Mouse (Mus musculus): ENCODE measurements at regions not wholly inside any gene's neighbourhood (a gene's known extent, or its start where the extent isn't known, plus 50 kb on each side); places are given as distances from the start of the nearest gene placed in this dataset.

DNA sequence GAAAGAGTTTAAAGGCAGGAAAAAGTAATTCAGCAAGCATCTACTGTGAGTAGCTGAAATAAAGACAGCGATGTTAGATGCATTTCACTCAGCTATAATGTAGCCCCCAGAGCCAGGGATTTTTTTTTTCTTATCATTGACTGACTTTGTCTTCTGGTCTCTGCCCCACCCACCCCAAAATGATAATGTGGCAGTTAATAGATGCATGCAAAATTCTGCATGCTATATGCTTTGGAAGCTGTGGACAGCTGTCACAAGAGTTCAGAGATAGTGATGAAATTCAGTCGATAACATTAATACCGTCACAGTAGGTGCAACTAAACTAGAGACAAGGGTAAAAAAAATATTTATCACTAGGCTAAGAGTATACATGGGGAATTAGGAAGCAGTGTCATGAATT lies 263.7 kb downstream of the Rpl36a-ps1 start:
- no peak for DNase-seq (ENCODE audit: low spot score in 2 of 2)

GRCm38 (mm10) chr14:98728863-98729262 lies 265.3 kb downstream of the Rpl36a-ps1 start:
- no peak for DNase-seq (ENCODE audit: low spot score in 2 of 2)

DNA sequence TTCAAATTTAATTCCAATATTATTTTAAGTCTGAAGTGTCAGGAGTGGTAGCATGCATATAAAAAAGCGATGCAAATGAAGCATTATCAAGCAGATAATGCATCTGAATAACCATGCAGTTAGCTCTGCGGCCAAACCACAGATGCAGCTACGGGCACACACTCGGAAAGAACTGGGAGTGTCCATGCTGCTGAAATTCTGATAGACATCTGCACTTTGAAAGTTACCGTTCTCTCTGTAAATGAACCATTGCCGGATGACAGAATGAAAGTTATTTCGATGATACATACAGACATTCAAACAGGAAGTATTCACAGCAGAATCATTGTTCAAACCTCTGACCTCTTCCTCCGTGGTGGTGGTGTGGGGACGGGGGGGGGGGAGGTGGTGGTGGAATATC lies 271.6 kb downstream of the Rpl36a-ps1 start:
- DNase-seq (ENCODE audit: low spot score in 2 of 2): no peak

- no peak for DNase-seq (ENCODE audit: low spot score in 2 of 2)
Measured at GRCm38 (mm10) chr14:98721033-98721432, 273.1 kb downstream of the Rpl36a-ps1 start.

GRCm38 (mm10) chr14:98708045-98708444 lies 286.1 kb downstream of the Rpl36a-ps1 start:
- no peak for DNase-seq (ENCODE audit: low spot score in 2 of 2)

DNA sequence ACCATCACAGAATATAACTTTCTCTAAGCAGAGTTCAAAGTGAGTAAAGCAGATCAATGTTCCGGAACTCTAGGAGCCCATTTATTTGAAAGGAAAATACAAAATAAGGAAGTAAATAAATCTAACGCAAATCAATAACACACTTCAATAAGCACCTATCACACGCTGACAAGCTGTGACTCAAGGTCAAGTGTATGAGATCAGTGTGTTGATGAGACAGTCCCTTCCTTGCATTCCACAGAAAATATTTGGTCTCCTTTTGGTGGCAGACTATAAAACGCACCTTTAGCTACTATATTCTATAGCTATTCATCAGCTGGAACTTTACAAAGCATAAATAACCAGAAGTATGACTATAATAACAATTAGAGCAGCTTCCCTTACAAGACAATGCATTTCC lies 286.5 kb downstream of the Rpl36a-ps1 start:
- DNase-seq (ENCODE audit: low spot score in 2 of 2): no peak

DNA sequence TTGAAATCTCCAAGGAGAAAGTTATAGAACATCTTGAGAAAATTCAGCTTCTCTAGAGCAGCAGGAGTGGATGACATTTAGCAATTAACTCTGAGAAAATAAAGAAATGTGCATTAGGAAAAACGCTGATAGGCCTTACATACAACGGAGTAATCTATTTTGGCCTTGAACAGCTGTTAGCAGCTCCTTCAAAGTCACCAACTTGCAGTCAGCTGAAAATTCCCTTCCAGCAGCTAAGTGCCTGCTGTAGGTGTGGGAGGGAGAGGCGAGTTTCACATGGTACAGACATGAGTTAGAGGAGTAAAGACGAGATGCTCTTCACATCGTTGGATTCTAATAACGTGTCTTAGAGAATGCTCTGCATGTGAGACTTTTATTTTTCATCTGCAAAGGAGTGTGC lies 290.8 kb downstream of the Rpl36a-ps1 start:
- no peak for DNase-seq (ENCODE audit: low spot score in 2 of 2)

GRCm38 (mm10) chr14:98656533-98656932 lies 337.6 kb downstream of the Rpl36a-ps1 start:
- DNase-seq (ENCODE audit: low spot score in 2 of 2): no peak

GRCm38 (mm10) chr14:98654191-98654809 lies 339.8 kb downstream of the Rpl36a-ps1 start:
- DNase-seq (ENCODE audit: low spot score in 2 of 2): no peak

- no peak for DNase-seq (ENCODE audit: low spot score in 2 of 2)
Measured at GRCm38 (mm10) chr14:98651221-98651620, 342.9 kb downstream of the Rpl36a-ps1 start.

DNA sequence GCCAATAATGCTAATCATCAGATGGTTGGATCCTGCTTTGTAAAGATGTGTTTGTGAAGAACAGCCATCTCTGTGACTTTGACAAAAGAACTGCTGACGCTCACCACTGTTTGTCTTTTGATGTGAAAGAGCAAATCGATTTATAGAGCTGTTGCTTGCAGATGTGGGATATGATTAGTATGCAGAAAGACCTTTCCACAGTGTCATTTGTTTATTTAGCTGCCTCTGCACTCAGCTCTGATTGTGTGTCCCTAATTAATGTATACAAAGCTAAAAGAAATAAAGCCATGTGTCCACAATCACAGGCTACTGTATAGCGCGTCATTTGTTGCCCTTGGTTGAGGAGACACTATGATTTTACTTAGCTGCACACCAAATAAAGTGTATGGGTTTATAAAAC lies 343.6 kb downstream of the Rpl36a-ps1 start:
- DNase-seq (ENCODE audit: low spot score in 2 of 2): no peak

DNA sequence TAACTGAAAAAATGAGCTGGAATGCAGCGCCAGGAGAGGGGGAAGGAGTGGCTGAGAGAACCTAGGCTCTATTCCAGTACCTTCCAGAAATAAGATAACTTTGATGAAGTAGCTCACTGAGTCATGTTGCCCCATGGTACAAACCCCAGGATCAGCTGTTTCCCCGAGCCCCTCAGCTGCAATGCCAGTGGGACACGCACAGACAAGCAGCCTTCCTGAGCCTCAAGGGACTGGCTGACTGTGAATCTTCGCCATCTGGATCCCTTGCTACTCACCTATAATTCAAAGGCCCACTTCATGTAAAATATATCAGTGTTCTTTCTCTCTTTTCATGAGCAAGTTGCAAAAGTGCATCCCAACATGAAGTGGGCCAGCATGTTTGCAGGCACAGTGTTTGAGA lies 346.5 kb downstream of the Rpl36a-ps1 start:
- no peak for DNase-seq (ENCODE audit: low spot score in 2 of 2)

DNA sequence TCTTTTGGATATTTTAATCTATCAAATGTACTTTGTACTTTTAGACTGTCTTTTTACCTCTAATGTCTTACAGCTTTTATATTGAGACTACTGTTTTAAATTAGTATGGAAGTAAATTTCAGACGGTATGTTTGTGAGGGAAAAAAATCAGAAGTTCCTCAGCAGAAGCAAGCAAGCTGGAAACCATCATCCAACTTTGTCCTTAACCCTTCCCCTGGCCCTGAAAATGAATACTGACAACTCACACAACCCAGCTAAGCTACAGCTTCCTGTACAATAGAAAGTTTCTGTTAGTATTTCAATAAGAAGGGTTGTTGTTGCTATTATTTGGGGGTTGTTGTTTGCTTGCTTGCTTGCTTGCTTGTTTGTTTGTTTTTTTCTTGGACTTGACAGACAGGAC lies 350.4 kb downstream of the Rpl36a-ps1 start:
- DNase-seq (ENCODE audit: low spot score in 2 of 2): no peak

DNA sequence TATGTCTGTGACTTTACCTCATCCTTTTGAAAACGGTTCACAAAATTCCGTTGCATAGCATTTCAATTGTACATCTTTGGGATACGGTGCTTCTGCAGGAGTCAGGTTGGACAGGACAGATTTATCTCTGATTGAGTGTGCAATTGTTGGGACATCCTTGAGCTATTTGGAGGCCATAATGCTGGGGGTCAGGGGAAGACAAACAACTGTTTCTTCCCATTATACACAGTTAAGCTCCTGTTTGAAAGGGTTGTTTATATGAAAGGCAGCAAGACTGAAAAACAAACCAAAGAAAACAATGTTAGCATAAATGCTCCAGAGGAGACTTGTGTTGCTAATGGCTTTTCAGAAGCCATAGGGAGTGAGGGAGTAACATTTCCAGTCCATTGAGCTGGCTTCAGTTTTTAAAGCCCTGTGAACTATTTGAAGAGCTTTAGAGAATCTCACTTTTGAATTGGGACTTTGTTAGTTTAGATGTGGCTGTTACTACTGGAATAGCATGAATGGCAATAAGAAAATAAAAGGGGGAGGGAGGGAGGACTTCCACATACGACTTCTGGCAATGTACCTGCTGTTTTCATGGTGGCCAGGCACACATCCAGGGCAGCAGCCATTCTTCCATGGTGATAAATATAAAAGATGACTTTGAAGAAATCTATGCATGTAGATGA lies 351.3 kb downstream of the Rpl36a-ps1 start:
- DNase-seq (ENCODE audit: low spot score in 2 of 2): no peak

- no peak for DNase-seq (ENCODE audit: low spot score in 2 of 2)
Measured at GRCm38 (mm10) chr14:98629026-98629425, 365.1 kb downstream of the Rpl36a-ps1 start.

DNA sequence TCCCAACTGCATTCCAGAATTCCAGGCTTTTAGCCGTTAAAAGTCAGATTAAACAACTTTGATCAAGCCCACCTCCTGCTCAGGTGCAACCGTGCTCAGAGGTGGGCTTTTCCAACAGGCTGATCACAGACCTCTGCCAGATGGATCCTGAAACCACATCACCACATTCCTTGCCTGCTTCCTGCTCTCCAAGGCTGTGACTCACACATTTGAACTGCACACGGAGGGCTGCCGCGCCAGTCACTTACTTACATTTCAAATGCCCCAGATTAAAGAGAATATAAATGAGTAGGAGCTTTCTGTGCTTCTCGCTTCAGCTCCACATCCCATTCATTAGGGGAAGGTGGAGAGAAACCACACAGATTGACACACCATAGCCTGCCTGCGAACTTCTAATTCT lies 367.6 kb downstream of the Rpl36a-ps1 start:
- DNase-seq (ENCODE audit: low spot score in 2 of 2): no peak

DNA sequence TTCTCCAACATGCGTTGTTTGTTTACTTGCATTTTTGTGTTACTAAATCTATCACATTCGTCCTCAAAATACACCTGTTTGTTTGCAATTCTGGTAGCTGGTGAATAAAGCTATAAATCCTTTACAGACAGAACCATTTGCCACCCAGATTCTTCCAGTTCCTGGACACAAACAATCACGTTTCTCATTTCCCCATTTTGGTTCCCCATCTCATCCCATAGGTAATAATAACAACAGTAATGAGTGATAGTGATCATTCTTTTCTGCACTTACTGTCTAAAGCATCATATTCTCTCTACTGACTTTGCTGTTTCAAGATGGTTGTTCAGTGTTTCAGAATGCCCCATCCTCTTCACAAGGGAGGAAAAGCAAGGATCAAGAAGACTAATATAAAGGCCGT lies 368.3 kb downstream of the Rpl36a-ps1 start:
- no peak for DNase-seq (ENCODE audit: low spot score in 2 of 2)

DNA sequence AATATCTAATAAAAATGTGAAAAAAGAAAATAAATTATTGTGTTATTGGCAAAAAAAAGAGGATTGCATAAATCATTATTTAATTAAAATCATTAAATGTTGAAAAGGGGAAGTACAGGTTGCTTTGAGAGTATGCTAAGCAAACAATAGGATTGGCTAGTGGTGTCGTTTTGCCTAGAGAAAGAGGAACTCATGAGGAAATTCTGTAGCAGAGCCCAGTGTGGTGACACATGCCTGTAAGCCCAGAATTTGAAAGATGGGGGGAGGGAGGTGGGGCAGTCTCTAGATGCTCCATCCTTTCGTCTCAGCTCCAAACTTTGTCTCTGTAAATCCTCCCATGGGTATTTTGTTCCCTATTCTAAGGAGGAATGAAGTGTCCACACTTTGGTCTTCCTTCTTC lies 388.3 kb downstream of the Rpl36a-ps1 start:
- no peak for DNase-seq (ENCODE audit: low spot score in 2 of 2)

DNA sequence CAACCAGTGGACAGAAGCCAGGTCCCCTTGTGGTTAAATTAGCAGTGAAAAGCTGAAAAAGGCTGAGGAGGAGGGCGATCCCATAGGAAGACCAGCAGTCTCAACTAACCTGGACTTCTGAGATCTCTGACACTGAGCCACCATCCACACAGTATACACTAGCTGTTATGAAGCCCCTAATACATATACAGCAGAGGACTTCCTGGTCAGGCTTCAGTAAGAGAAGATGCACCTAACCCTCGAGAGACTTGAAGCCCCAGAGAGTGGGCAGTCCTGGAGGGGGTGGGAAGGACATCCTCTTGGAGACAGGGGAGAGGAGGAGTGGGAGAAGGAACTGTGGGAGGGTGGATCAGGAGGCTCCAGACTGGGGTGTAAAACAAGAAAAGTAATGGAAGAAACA lies 397.9 kb downstream of the Rpl36a-ps1 start:
- no peak for DNase-seq (ENCODE audit: low spot score in 2 of 2)

- DNase-seq (ENCODE audit: low spot score in 2 of 2): no peak
Measured at GRCm38 (mm10) chr14:98589846-98590245, 404.3 kb downstream of the Rpl36a-ps1 start.

DNA sequence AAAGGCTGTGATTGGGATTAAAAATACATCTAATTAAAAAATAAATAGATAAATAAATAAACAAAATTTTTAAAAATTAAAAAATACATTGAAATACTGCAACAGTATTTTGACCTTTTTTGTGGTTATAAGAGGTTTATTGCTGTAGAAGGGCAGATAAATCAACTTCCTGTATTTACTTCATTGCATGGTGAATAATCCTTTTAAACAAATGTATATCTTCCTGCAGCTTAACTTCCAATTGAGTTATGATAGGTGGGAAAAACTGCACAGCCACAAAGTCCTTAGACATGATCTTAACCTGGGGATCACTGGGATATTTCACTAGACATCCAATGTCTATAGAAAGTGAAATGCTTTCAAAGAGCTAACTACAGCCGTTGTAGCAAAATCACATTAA lies 402.1 kb upstream of the Dach1 start:
- DNase-seq (ENCODE audit: low spot score in 2 of 2): no peak

GRCm38 (mm10) chr14:98562002-98562401 lies 392.4 kb upstream of the Dach1 start:
- no peak for DNase-seq (ENCODE audit: low spot score in 2 of 2)

DNA sequence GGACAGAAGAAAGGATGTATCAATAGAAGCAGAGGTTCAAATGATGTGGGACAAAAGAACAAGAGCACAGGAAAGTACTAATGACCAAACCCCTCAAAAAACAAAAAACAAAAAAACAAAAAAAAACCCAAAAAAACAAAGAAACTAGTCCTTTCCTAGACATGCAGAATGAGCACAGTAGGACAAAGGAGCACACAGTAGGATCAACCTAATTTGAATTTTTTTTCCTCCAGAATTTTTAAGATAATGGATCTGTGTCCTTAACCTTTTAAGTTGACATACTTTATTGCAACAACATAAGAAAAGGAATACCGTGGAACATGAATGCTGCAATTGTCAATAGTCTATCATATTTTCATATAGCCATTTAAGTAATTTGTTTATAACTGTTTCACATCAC lies 370.2 kb upstream of the Dach1 start:
- no peak for DNase-seq (ENCODE audit: low spot score in 2 of 2)

- DNase-seq (ENCODE audit: low spot score in 2 of 2): no peak
Measured at GRCm38 (mm10) chr14:98538267-98538666, 368.7 kb upstream of the Dach1 start.
